Mouse (Mus musculus) MEL (cell line): ENCODE results near the gene Rnpep.

Experiments used
- CTCF ChIP-seq, 3 experiments: IDR thresholded peaks in 2 of 3; conservative IDR thresholded peaks in 1 of 3; 2 replicates each; pipeline ENCODE4 v1.5.1; 2011 to 2012; ENCODE audit warnings: low read length in 3 of 3, low read depth in 2 of 3, mild to moderate bottlenecking in 2 of 3, improper control_type of control experiment in 1 of 3, inconsistent platforms in 1 of 3, mixed read lengths in 1 of 3, moderate library complexity in 1 of 3; ENCODE audit not compliant: control insufficient read depth in 1 of 3, insufficient read depth in 1 of 3, poor library complexity in 1 of 3, severe bottlenecking in 1 of 3
- ELF1 ChIP-seq: IDR thresholded peaks from 2 replicates; pipeline ENCODE4 v1.6.1; 2014; ENCODE audit warnings: low read depth, mild to moderate bottlenecking, inconsistent platforms, low read length, improper control_type of control experiment, moderate library complexity
- EP300 ChIP-seq, 2 experiments: IDR thresholded peaks; 2 replicates each; pipeline ENCODE4 v1.6.1; 2011; ENCODE audit warnings: improper control_type of control experiment in 2 of 2, low read length in 2 of 2, low read depth in 1 of 2, mild to moderate bottlenecking in 1 of 2
- GABPA ChIP-seq: IDR thresholded peaks from 2 replicates; pipeline ENCODE4 v1.6.1; 2012; ENCODE audit warnings: low read depth, mild to moderate bottlenecking, inconsistent platforms, low read length, improper control_type of control experiment, moderate library complexity
- GATA1 ChIP-seq: IDR thresholded peaks from 2 replicates; pipeline ENCODE4 v1.6.1; 2011; ENCODE audit warnings: low read depth, low read length, improper control_type of control experiment
- MAZ ChIP-seq: IDR thresholded peaks from 2 replicates; pipeline ENCODE4 v1.6.1; 2012; ENCODE audit warnings: low read depth, mild to moderate bottlenecking, inconsistent platforms, low read length, improper control_type of control experiment
- NRF1 ChIP-seq: IDR thresholded peaks from 2 replicates; pipeline ENCODE4 v1.6.1; 2014; ENCODE audit warnings: low read depth, mild to moderate bottlenecking, inconsistent platforms, low read length, improper control_type of control experiment, moderate library complexity; ENCODE audit not compliant: poor library complexity, insufficient read depth, severe bottlenecking
- POLR2A ChIP-seq, 2 experiments: IDR thresholded peaks; 2 replicates each; pipeline ENCODE4 v1.6.1; 2011 to 2012; ENCODE audit warnings: low read length in 2 of 2, mild to moderate bottlenecking in 2 of 2, control low read depth in 1 of 2, improper control_type of control experiment in 1 of 2, low read depth in 1 of 2, moderate library complexity in 1 of 2; ENCODE audit not compliant: control insufficient read depth in 1 of 2, insufficient read depth in 1 of 2, poor library complexity in 1 of 2
- RAD21 ChIP-seq: IDR thresholded peaks from 2 replicates; pipeline ENCODE4 v1.6.1; 2011; ENCODE audit warnings: mild to moderate bottlenecking, low read depth, low read length, improper control_type of control experiment
- TBP ChIP-seq: IDR thresholded peaks from 2 replicates; pipeline ENCODE4 v1.8.0; 2011; ENCODE audit warnings: low read depth, low read length, improper control_type of control experiment
- TCF12 ChIP-seq: IDR thresholded peaks from 2 replicates; pipeline ENCODE4 v1.6.1; 2014; ENCODE audit warnings: low read depth, mild to moderate bottlenecking, inconsistent platforms, low read length, improper control_type of control experiment, moderate library complexity
- ZMIZ1 ChIP-seq: IDR thresholded peaks from 2 replicates; pipeline ENCODE4 v1.6.1; 2012; ENCODE audit warnings: low read depth, mild to moderate bottlenecking, inconsistent platforms, low read length, improper control_type of control experiment, moderate library complexity

DNA sequence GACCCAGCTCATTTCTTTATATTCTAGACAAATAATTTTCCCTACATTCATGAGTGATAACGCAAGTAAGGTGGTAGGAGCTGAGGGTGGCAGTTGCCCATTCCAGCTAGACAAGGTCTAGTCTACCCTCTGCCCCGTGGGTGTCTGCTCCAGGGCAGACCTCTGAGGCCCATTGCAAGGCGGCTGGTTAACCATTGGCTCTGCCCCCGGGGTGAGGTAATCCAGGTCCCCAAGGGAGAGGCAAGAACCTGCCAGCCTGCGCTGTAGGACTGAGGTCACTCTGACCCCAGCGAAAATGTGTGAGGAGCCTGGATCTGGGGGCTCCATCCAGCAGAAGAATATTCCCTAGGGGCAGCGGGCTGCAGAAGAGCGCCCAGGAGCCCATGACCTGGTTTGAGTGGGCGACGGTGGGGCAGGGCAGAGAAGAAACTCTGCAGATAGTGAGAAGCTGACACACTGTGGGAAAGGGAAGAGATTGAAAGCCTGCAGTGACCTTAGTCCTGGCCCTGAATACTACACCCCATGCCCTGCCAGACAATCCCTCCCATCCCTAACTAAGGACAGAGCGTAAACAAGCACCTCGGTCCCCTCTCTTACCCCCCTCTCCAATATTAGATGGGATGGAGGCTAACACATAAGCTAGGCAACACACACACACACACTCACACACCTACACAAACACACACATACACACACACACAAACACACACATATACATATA lies 46.6 kb downstream of the Rnpep start:
- TF ChIP-seq RAD21 = no peak
- no peak for TF ChIP-seq MAZ
- TF ChIP-seq POLR2A (IDR thresholded peaks at IDR 0.05; ENCODE audit: control insufficient read depth in 1 of 2, insufficient read depth in 1 of 2, low read depth in 1 of 2, low read length in 2 of 2, poor library complexity in 1 of 2) = no peak
- no peak for TF ChIP-seq ELF1
- no peak for TF ChIP-seq CTCF (IDR thresholded peaks at IDR 0.05 in 2 of 3, conservative IDR thresholded peaks at IDR 0.05 in 1 of 3; ENCODE audit: control insufficient read depth in 1 of 3, insufficient read depth in 1 of 3, low read depth in 2 of 3, low read length in 3 of 3, poor library complexity in 1 of 3, severe bottlenecking in 1 of 3)
- TF ChIP-seq NRF1 = no peak
- no peak for TF ChIP-seq ZMIZ1
- no peak for TF ChIP-seq TBP
- TF ChIP-seq GABPA = no peak
- no peak for TF ChIP-seq GATA1
- no peak for TF ChIP-seq TCF12
- no peak for TF ChIP-seq EP300 (IDR thresholded peaks at IDR 0.05; ENCODE audit: low read depth in 1 of 2, low read length in 2 of 2)
